Mouse (Mus musculus) cerebral cortex, adult 2 months (tissue): ENCODE results near the gene Trim40.

ENCODE experiments used
- WGBS: fragments of 180-500 bp; shearing (Covaris S2); methylation state at CpG from one replicate; pipeline ENCODE4 v1.1.7; 2018; 5-methylcytosine and 5-hydroxymethylcytosine counted together

Trim40 gene

DNA sequence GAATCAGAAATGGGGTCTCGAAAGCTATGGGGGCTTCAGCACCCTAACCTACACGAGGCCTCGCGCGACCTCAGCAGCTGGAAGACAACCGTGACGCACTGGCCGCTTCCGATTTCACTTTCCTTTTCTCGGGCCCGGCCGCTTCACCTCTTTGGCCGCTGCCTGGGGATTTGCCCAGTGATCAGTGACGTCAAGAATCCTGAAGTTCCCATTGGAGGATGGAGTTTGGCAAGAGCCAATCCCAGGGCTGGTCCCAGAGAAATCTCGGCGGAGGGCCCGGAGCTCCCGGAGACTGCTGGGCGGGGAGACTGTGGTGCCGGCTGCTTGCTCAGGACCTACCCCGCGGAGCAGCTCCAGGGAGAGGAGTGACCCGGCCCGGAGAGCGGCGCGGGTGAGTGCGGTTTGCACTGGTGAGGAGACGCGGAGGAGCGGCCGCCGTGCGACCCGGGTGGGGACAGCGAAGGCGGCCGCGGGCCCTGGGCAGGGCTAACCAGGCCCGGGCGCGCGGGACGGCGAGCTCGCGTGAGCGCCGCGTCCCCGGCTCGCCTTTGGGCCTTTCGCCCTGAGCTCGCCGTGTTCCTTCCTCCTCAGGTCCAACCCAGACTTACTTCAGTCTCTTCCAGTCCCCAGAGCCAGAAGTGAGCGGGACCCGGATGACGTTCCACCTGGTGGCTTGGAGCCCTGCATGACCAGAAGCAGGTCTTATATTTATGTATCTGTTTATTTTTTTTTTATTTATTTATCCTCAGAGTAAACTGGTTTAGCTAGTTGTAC, 52.9 kb downstream of the Trim40 start, which contains the start of gene Trim26:
Gene Trim26, plus strand, starts transcription at position 261 of the 774 bp plus-strand sequence.
- under 1% methylated on average over 58 of the region's 58 CpGs for WGBS

- WGBS = 13% methylated on average over 3 of the region's 3 CpGs
Measured at GRCm38 (mm10) chr17:36836427-36836812, 53.5 kb downstream of the Trim40 start.

GRCm38 (mm10) chr17:36835591-36836426, 54.1 kb downstream of the Trim40 start:
- 33% methylated on average over 12 of the region's 12 CpGs for WGBS

GRCm38 (mm10) chr17:36832694-36833093, 57.2 kb downstream of the Trim40 start:
- 63% methylated on average over 4 of the region's 4 CpGs for WGBS
